Mouse (Mus musculus): ENCODE data around the gene Tmtc2.

DNA sequence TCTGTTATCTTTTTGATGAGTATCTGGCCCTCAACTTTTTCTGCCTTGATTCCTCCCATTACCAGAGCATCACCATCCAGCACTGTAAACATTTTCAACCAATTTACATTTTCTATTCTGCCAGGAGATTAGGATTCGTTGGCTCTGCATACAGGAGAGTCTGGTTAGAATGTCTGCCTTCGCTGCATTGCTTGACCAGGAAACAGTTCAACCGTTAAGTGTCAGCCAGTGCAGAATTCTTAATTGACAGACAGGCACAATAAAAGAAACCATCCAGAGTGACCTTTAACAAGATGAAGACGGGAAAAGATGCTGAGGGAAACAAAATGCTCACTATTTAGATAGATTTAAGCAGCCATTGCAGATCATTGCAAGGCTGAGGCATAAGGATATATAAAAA lies 87.3 kb downstream of the Tmtc2 start:
- TF ChIP-seq POLR2A (IDR thresholded peaks at IDR 0.05; ENCODE audit: low read depth, low read length): no peak
- TF ChIP-seq CTCF (IDR thresholded peaks at IDR 0.05; ENCODE audit: extremely low read depth, insufficient read depth, insufficient read length, insufficient replicate concordance): no peak

Data from spleen, adult 2 months (tissue).